Mouse (Mus musculus) megakaryocyte progenitor cell, adult 5-6 weeks (primary cell): ENCODE measurements around the gene Btbd17. TPM values are rescaled to one million over a fixed set of nuclear protein-coding genes. Genes with fewer than 3 reads are reported as not detected.

ENCODE experiments used
- ATAC-seq: replicated peaks from 2 replicates; pipeline ENCODE4 v1.8.0; 2016; ENCODE audit warnings: mild to moderate bottlenecking, moderate TSS enrichment, inconsistent platforms; ENCODE audit not compliant: poor library complexity
- total RNA-seq, 2 experiments: library from RNA; stranded (forward) in 1 of 2; stranded (reverse) in 1 of 2; fragments of 157-497, 149-512 nt in 1 of 2; fragments of 200-1000 nt in 1 of 2; gene quantifications; 2 replicates each; pipeline versions ENCODE4 v1.2.3 to v1.2.4; 2015 to 2017

Btbd17 gene
- total RNA-seq (2015) (not detected in 2 replicates), total RNA-seq (2017) (not detected in 2 replicates)

DNA sequence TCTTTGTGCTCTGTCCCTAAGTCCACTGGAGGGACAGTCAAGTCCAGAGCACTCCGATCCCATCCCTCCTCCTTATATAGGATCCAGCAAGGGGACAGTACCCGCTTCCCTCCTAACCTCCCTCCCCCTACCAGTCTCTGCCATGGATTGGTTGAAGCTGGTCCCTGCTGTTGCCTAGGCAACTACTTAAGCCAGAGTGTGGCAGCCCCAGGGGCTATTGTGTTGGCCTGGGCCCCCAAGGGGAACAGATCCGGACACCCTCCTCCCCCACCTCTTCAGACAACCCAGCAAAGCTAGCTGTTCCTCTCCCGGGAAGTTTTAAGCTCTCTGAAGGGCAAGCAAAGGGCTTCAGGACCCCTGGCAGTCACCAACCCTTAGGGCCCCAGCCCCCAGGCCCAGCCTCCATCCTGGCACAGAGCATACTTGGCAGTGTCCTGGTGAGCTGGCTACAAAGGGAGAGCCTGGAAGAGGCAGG is at the start of gene Btbd17:
Gene Btbd17, minus strand, starts transcription at position 98 of the 475 bp plus-strand sequence.
- ATAC-seq, result no peak

DNA sequence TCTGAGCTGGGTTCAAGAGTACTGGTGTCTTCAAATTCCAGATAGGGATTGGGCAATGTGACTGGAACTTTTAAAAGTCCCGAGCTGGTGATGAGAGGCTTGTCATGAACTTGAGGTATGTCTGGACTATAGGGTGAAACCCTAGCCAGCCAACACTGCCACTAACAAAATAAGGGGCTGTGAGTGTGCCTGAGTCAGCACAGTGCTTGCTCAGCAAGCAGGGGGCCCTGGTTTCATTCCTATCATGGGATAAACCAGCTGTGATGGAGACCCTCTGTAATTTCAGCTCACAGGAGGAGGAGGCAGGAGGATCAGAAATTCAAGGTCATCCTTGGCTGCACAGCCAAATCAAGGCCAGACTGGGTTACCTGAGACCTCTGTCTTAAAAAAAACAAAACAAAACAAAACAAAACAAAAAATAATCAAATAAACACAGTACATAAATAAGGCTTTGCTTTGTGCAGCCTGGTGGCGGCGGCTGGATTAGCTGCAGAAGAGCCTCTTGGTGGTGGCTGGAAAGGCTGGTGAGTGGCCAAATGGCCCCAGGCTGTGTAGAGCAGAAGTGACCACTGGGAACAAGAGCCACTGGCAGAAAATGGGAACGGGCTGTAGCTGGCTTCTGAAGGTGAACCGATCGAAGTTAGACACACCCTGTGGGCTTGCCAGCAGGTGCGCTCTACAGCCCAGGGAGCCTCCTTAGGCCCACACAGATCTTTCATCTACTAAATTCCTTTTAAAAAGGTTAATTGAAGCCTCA is 48.9 kb upstream of the Btbd17 start:
- ATAC-seq, result no peak

DNA sequence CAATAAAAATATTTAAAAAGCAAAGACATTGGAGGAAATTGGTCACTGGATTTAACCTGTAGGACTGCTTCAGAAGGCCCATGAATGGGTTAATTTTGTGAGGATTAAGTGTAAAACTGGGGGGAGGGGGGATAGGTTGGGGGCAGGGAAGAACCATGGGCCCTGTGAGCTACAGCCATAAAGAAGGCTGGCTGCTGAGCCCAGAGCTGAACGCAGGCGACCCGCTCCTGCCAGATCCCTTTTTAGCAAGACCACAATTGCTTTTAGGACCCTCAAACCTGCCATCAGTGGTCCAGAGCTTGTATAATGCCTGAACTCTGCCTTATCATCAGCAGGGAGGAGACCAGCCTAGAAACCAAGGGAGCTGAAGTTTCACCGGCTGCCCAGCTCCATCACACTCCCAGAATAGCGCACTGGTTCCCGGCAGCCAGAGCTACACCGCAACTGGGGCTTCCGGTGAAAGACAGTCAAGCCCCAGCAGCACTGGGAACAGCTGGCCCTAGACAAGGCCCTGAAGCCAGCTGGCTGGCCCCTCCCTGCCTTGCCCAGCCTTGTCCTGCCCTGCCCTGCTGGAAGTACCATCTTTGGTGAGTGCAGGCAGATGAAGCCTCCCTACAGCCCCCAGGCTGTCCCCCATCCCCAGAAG is 48.2 kb upstream of the Btbd17 start:
- peak; percentile 69 for ATAC-seq

GRCm38 (mm10) chr11:114833166-114833565 is 37.4 kb upstream of the Btbd17 start:
- ATAC-seq, result no peak

DNA sequence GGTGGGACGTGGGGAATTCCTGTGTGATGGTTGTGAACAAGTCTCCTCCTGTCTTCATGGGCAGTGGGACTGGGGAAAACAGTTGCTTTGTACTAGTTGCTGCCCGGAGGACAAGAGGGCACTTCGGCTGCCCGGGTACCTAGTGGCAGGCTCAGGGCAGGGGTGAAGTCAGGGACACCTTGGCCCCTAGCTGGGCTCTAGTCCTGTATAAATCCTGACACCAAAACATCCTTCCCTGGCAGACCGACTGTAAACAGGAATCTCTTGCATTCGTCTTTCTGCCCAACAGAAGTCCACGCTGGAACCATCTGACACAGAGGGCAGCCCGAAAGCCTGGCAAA is 34.7 kb upstream of the Btbd17 start:
- no peak for ATAC-seq

DNA sequence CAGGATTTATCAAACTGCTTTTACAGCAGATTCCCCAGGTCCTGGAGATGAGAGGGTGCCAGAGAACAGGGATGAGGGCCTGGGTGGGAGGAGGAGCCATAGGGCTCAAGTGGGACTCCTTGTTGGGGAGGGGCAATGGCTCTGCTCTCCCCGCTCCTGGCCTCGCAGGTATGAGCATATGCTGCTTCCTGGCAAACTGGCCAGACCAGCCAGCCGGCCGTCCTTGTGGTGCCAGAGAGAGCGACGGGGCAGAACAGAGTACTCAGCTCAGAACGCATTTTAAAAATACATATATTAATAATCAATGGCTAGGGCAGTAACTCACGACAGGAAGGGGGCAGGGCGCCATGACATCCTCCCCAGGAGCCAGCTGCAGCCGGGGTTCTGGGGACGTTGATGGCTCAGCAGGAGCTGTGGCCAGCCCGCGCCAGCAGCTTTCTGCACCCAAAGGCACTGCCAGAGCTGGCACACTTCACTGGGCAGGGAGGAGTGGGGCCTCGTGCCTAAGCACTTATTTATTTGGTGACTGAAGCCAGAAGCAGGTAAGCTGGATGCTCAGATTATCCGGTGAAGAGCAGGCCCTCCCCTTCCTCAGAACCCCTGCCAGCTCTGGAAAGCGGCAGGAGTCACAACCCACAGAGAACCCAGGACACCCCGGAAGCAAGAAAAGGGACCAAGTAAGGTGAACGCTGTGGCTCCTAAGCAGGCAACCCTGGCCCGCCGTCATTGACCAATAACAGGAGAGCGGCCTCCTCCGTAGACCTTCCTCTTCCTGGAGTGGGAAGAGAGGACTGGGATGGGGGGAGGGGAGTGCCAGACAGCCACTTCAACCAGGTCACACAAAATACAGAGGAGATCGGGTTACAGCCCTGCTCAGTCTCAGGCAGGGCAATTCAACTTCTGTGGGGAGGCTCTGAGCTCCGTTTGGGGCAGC is 34.0 kb upstream of the Btbd17 start:
- peak; percentile 66 for ATAC-seq

DNA sequence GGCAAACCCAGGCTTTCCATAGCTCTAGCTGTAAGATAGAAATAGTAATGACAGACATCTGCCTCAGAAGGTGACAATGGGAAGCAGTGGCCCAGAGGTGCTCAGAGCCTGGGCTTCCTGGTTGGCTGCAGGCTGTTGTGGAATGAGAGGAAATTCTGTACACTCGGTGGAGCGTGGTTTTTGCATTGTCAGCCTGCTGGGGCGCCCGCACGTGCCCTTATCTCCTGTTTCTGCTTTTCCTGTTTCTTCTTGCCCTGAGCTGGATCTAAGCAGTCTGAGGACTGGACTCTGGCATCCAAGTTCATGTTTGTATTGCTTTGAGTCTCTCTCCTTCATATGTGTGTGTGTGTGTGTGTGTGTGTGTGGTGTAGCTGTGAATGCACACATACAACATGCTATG is 30.9 kb upstream of the Btbd17 start:
- ATAC-seq, result peak; percentile 79

DNA sequence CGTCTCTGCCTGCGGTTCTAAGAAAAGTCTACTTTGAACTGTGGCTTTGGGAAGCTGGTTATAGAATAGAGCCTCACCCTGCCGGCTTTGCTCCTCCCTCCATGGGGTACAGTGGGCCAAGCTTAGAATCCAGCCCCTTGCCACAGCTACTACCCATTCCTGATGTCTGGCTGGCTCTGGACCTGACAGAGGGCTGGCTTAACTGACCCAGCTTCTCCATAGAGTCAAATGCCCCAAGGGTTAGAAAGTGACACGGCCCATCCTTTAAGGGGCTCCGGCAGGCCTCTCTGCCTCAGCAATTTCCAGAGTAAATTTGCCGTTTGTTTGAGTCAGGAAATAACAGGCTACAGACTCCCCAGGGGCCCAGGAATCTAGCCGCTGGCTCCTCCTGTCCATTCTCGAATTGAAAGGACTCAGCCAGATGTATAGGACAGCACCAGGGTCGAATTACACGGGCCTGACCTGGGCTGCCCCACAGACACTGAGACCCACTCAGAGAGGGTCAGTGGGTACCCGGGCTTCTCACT is 27.5 kb upstream of the Btbd17 start:
- no peak for ATAC-seq

DNA sequence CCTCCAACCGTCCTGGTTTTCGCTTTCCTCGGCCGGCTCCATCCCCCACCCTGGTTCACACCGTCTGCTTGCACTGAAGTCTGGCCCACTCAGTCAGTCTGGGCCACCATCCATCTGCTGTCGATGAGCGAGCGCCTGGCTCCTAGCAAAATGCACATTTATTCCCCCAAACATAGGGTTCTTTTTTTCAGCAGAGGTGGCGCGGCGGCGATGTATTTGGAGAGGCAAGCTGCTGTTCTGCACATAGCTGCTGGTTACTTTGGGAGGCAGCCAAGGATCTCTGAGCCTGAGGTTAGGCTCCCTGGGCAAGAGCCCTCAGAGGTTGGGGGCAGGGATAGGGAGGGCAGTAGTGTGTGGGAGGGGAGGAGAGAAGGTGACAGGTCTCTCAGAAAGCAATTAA is 27.0 kb upstream of the Btbd17 start:
- ATAC-seq, result no peak

GRCm38 (mm10) chr11:114821325-114821724 is 25.6 kb upstream of the Btbd17 start:
- ATAC-seq, result peak; percentile 65

DNA sequence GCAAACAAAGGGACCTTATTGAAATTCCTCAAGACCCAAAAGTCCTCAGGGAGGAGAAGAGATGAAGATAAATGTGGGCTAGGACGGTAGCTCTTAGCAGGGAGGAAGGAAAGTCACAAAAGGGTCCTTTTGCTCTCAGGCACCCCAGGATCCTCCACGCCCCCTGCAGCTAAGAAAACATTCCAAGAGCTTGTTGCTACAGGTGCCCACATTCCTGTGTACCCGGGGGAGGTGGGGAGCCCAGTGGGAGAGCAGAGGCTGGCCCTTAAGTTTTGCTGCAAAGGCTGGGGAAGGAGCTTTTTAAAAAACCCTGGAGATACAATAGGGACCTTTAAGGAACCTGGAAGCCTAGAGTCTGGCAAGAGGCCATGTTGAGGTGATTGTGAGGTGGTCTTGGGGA is 24.7 kb upstream of the Btbd17 start:
- no peak for ATAC-seq

DNA sequence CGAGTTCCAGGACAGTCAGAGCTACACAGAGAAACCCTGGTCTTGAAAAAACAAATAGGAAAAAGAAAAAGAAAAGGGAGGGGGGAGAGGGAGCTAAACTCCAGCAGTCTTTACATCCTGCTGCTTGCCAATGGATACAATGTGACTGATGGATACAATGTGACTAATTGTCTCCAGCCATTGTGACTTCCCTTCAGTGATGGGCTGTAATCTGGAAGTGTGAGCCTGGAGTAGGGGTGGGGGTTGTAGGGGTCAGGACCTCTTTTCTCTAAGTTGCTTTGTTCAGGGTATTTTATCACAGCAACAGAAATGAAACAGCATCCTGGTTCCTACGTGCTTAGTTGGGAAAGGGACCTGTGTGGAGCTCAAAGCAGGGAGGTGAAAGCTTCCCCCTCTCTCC is 23.4 kb upstream of the Btbd17 start:
- ATAC-seq, result no peak

DNA sequence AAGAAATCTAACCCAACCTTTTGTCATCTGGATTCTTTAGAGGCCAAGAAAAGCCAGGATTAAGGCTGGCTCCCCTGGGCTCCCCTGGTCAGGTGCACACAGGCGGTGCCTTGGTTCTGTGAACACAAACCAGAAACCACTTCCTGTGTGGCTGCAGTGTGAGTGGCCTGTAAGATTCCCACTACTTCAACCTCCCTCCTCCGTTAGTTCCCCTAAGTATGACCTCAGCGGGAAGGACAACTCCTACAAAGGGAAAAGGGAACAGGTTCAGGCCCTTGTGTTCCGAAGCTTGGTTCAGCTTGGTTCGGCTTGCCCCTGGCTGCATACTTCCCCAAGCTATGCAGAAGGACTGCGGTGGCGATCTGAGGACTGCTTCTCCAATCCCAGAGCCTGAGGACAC is 22.4 kb upstream of the Btbd17 start:
- ATAC-seq, result peak; percentile 60

- no peak for ATAC-seq
Measured at GRCm38 (mm10) chr11:114816934-114817333, 21.2 kb upstream of the Btbd17 start.

DNA sequence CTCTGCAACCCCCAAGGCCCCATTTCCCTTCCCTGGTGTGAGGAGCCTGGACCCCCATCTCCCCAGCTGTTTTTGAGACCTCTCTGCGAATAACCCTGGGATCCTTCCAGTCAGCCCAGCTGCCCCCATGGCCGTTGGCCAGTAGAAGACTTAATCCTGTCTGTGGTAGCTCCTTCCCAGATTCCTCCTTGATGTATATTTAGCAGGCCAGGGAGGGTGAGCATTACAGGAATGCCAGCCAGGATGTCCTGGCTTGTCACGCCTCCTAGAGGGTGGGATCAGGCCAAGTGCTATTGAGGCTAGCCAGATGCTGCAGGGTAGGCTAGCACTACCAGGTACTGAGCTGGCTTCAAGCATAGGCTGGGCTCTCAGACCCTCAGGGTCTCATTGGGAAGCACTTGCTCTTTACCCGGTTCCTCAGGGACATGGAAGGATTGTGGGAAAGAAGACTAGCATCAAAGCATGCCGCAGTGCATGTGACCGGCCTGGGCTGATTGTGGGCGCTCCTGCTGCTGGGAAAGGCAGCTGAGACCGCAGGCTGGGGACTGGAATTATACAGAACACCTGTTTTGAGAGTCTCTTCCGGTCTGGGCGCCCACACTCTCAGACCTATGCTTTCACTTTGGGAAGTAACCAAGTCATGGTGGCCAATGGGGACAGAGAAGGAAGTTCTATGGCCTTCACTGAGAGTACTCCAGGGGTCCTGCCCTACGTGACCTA is 19.3 kb upstream of the Btbd17 start:
- ATAC-seq, result 0 out of 2 replicates have a peak, but pooled peaks have one; percentile 13

DNA sequence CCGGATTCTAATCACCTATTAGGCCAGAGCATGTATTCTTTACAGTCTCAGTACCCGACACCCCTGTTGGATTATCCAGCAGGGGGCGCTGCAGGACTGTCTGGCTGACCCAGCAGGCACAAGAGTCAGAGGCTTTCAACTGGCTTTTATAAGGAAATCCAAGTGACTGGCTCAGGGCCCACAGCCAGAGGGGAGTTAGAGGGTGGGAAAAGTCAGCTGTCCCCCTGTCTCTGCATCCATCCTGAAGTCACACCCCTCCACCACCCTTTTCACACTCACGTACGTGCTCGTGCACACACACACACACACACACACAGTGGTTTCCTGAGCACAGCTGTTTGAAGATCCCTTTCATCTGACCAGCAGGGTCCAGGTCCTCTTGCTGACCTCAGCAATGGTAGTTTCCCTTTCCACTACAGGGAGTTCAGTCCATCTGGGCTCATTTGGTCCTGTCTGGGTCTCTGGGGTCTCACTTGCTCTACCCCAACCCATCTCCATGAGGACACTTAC is 17.0 kb upstream of the Btbd17 start:
- ATAC-seq, result peak; percentile 88

DNA sequence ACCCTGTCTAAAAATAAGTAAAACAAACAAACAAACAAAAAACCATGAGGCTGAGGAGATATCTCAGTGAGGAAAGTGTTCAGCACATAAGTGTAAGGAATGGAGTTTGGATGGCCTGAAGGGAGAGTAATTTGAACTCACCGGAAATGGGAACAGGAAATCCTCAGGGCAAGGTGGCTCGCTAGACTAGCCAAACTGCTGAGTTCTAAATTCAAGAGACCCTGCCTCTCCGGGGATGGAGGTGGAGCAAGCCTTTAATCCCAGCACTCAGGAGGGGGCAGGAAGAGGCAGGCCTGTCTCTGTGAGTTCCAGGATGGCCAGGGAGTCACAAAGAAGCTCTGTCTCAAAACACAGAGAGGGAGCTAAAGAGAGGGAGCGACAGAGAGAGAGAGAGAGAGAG is 14.6 kb upstream of the Btbd17 start:
- ATAC-seq, result no peak

DNA sequence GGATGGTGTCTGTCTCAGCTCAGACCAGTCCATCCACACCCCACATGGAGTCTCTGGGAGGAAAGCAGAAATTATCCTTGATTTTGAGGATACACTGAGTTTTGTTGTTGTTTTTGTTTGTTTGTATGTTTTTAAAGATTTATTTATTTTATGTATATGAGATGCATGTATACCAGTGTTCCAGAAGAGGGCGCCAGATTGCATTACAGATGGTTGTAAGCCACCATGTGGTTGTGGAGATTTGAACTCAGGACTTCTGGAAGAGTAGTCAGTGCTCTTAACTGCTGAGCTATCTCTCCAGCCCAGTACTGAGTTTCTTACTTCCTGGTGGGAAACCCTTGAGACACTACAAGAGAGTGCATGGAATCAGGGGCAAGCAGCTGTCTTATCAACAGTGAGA is 13.6 kb upstream of the Btbd17 start:
- ATAC-seq, result no peak

GRCm38 (mm10) chr11:114807686-114808427 is 12.1 kb upstream of the Btbd17 start:
- no peak for ATAC-seq

- ATAC-seq, result no peak
Measured at GRCm38 (mm10) chr11:114807025-114807424, 11.3 kb upstream of the Btbd17 start.
